Mouse (Mus musculus) T-cell, adult 66 days (primary cell): Measurements from ENCODE around the gene Lin28a. TPM values are rescaled to one million over a fixed set of nuclear protein-coding genes. Genes with fewer than 3 reads are reported as not detected.

Experiments used
- total RNA-seq, 2 experiments: library from RNA; stranded (reverse); gene quantifications; 3 replicates in 1 of 2; 4 replicates in 1 of 2; pipeline ENCODE4 v1.2.4; 2023

Lin28a gene
- not detected for total RNA-seq

DNA sequence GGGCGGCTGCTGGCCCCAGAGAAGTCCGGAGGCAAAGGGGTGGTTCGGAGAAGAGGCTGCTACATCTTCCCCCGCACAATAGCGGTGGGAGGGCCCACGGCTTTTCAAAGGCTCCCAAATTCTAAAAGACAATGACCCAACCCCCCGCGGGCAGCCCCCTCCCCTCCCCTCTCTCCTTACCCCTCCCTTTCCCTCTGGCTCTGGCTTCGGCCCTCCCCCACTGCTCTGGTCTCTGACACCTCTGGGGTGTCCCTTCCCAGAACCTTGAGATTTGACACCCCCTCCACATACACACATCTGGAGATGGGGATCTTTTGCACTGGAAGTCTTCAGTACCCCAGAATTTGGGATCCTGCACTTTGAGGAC lies at the start of gene Lin28a:
Gene Lin28a, minus strand, starts transcription at position 63 of the 367 bp plus-strand sequence.

DNA sequence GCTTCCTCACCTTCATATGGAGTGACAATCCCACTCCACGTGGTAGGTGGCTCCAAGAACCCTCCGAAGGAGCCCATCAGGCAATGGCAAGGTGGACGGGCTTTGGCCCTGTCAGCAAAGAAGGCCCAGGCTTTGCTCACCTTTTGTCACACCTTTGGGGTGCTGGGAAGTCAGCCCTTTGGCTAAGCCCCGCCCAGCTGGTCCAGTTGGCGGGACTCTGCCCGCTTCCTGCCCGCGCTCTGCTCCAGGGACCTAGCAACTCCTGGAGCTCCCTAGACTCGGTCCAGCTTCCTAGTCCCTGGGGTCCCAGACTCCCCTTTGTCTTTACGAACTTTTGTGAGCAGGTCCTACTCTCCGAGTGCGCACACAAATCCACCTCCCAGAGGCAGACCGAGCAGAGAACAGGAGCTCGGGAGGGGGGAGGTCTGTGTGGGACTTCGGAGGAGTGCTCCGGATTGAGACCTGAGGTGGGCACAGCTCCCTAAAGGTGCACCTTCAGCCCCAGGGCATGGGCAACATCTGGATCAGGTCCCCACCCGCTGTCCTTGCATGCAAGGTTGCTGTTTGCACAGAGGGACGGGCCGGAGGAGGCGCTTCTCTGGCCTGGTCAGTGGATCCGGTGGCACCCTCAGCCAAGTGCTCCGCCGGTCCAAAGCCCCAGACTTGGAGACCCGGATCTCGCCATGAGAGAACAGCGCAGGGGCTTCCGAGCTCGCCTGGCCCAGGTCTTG lies 41.7 kb upstream of the Lin28a start, which contains the start of gene Crybg2:
Gene Crybg2, plus strand, starts transcription at position 681 of the 731 bp plus-strand sequence.

DNA sequence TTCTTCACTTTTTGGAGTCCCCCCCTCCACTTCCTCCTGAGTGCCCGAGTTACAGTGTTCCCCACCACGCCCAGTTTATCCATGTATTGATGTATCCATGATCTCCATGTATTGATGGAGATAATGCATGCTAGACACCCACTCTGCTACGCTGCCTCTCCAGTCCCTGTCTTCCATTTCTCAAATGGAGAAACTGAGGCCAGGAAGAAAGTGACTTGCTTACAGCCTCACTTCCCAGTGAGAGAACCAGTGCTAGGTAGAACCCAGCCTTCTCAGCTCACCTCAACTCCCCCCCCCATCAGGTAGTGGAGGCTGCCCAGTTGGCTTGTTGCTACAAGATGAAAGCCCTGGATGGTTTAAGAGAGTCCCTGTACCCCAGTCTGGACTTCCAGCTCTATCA lies 34.9 kb upstream of the Lin28a start, which contains the start of gene Zfp683:
Gene Zfp683, plus strand, starts transcription at position 301 of the 400 bp plus-strand sequence.

DNA sequence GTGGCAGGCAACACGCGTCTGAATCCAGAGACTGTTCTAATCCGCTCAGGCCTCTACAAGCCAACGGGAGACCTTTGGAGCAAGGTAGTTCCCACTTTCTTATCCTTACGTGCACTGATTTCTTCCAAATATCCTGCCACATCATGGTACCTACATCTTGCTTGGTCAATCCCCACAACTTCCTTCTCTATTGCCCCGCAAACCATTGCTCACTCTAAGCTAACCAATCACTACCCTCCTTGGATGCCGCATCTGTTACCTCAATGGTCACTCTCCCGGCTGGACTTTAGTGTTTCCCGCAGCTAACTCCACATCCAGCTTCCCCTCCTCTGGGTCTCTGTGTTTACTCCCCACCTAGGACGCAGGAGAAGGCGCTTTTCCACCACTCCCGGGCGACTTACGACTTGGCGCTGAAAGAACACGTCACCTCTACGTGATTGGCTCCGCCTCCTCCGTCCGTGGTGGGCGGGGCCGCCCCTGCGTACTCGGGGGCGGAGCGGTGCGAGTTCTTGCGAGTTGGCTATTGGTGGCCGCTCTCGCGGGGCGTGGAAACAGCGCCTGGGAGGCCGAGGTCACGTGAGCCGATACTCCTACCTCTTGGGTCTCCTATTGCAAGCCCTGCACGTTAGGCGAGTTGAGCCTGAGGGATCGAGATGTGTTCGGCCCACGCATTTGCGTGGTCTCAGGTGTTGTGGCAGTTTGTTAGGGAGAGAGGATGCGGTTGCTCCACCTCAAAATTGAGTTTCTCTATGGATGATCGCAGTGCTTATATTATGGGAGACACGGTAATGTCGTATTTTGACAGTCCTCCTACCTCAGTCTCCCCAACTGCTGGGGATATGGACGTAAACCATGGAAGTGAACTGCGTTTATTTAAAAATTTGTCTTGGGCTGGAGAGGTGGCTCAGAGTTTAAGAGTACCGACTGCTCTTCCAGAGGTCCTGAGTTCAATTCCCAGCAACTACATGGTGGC lies 17.9 kb downstream of the Lin28a start, which contains the start of gene Dhdds:
Gene Dhdds, minus strand, starts transcription at position 453 of the 973 bp plus-strand sequence.

DNA sequence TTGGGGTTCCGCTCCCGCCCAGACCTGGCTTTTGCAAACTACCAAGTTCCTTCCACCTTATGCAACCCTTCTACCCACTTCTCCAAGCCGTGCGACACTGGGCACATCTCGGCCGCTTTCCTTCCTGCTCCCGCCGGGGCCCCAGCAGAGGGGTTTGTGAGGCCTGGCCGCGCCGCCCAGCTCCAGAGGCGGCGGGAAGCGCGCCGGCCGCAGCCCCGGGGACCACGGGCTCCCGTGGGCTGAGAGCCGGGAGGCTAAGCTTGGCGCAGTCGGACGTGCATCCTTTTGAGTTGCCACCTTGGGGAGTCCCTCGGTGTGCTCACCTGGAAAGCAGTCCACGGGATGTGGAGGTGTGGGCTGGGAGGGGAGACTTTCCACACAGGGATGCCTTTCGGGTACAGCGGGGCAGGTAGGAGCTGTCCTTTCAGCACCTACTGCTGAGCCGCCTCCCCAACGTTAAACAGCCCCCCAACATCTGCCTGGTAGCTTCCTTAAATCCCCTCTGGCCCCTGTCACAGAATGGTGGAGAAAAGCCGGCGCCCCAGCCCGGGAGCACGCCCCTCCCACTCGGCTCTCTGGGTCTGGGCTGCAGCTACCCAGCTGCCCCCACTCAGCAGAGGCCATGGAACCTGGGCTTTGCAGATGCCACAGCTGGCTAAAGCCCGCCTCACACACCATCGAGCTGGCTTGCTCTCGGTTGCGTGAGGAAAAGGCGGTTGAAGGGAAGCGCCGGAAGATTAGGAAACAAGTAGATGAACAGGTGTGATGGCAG lies 50.3 kb downstream of the Lin28a start, which contains the start of gene Hmgn2:
Gene Hmgn2, minus strand, starts transcription at position 501 of the 772 bp plus-strand sequence.

Other genes starting within 250 kb of the Lin28a start
- 100 to 1,000 TPM; 127 to 137 TPM for gene Rps6ka1, start 131.0 kb downstream of the Lin28a start, total RNA-seq
- gene Hmgn2, start 50.2 kb downstream of the Lin28a start, total RNA-seq, result 100 to 1,000 TPM; 275 to 285 TPM
- 10 to 100 TPM; 28.0 to 36.4 TPM for gene Dhdds, start 17.9 kb downstream of the Lin28a start, total RNA-seq
- gene Zfp683, start 35.0 kb upstream of the Lin28a start, total RNA-seq, result 10 to 100 TPM in 1 of 2 experiments, 1 to 10 TPM in 1; 8.6 to 12.7 TPM
- 10 to 100 TPM; 13.0 to 13.2 TPM for gene Crybg2, start 42.0 kb upstream of the Lin28a start, total RNA-seq
- 1,000 to 10,000 TPM; 1,087 to 1,227 TPM for gene Cd52, start 76.2 kb upstream of the Lin28a start, total RNA-seq
- gene Ubxn11, start 83.7 kb upstream of the Lin28a start, total RNA-seq, result 100 to 1,000 TPM; 137 TPM
- 100 to 1,000 TPM; 465 to 526 TPM for gene Sh3bgrl3, start 109.9 kb upstream of the Lin28a start, total RNA-seq
- gene Cep85, start 168.3 kb upstream of the Lin28a start, total RNA-seq, result 10 to 100 TPM; 30.8 to 34.0 TPM
- not detected for gene Gm7534, start 184.2 kb upstream of the Lin28a start, total RNA-seq
- gene Catsper4, start 208.5 kb upstream of the Lin28a start, total RNA-seq, result not detected
- gene Cnksr1, start 219.6 kb upstream of the Lin28a start, total RNA-seq, result 1 to 10 TPM in 1 of 2 experiments, under 1 TPM in 1; 0.24 to 1.1 TPM
- gene E130218I03Rik, start 224.8 kb upstream of the Lin28a start, total RNA-seq, result not detected
- gene Zfp593, start 226.8 kb upstream of the Lin28a start, total RNA-seq, result 10 to 100 TPM; 23.5 to 25.1 TPM
- not detected for gene Gm30191, start 228.1 kb upstream of the Lin28a start, total RNA-seq
- gene Grrp1, start 235.3 kb upstream of the Lin28a start, total RNA-seq, result not detected